Mouse (Mus musculus): Measurements from ENCODE around the gene Nucks1. TPM values are rescaled to one million over a fixed set of nuclear protein-coding genes. Genes with fewer than 3 reads are reported as not detected.

The Nucks1 gene
- polyA plus RNA-seq, 1 experiment from 2014 or later = 77.9 TPM

GRCm38 (mm10) chr1:131942621-131943590 lies 32.6 kb downstream of the Nucks1 start:
- H3K4me3 ChIP-seq (ENCODE audit: low read length) = no peak overlapping the region
- no peak overlapping the region for H3K9ac ChIP-seq (replicated peaks; ENCODE audit: low read length)
- WGBS = 26% methylated on average over 16 of the region's 16 CpGs
- no peaks in the 10 kb centered on the region for H3K36me3 ChIP-seq (ENCODE audit: insufficient read depth, low read length)
- peaks cover 17% of the 10 kb centered on the region for H3K4me1 ChIP-seq (ENCODE audit: insufficient read depth, low read length)
- ATAC-seq (ENCODE audit: low FRiP score, low TSS enrichment) = 0 out of 2 replicates have a peak, but pooled peaks have one; percentile 40
- no peaks in the 10 kb centered on the region for H3K27me3 ChIP-seq (ENCODE audit: insufficient read depth, low read length)
- no peak overlapping the region for H3K4me2 ChIP-seq (replicated peaks; ENCODE audit: low read depth, low read length)
- H3K9me3 ChIP-seq (ENCODE audit: low read length) = no peaks in the 10 kb centered on the region
- peak overlapping the region; percentile 16 for H3K27ac ChIP-seq (ENCODE audit: low read length)

GRCm38 (mm10) chr1:131945674-131946440 lies 35.5 kb downstream of the Nucks1 start:
- Histone ChIP-seq H3K9me3 (ENCODE audit: low read length) (no peaks in the 10 kb centered on the region), H3K9ac (replicated peaks; ENCODE audit: low read length) (no peak overlapping the region), H3K27ac (ENCODE audit: low read length) (no peak overlapping the region), H3K4me3 (ENCODE audit: low read length) (no peak overlapping the region), H3K36me3 (ENCODE audit: insufficient read depth, low read length) (no peaks in the 10 kb centered on the region), H3K4me2 (replicated peaks; ENCODE audit: low read depth, low read length) (no peak overlapping the region), H3K4me1 (ENCODE audit: insufficient read depth, low read length) (peaks cover 21% of the 10 kb centered on the region), H3K27me3 (ENCODE audit: insufficient read depth, low read length) (no peaks in the 10 kb centered on the region)
- ATAC-seq (ENCODE audit: low FRiP score, low TSS enrichment) = no peak
- WGBS = 46% methylated on average over 10 of the region's 10 CpGs

GRCm38 (mm10) chr1:131946462-131947215 lies 36.3 kb downstream of the Nucks1 start:
- Histone ChIP-seq H3K36me3 (ENCODE audit: insufficient read depth, low read length) (no peaks in the 10 kb centered on the region), H3K9ac (replicated peaks; ENCODE audit: low read length) (no peak overlapping the region), H3K4me1 (ENCODE audit: insufficient read depth, low read length) (peaks cover 21% of the 10 kb centered on the region), H3K27ac (ENCODE audit: low read length) (no peak overlapping the region), H3K27me3 (ENCODE audit: insufficient read depth, low read length) (no peaks in the 10 kb centered on the region), H3K4me3 (ENCODE audit: low read length) (no peak overlapping the region), H3K9me3 (ENCODE audit: low read length) (no peaks in the 10 kb centered on the region), H3K4me2 (replicated peaks; ENCODE audit: low read depth, low read length) (no peak overlapping the region)
- 80% methylated on average over 11 of the region's 11 CpGs for WGBS
- no peak for ATAC-seq (ENCODE audit: low FRiP score, low TSS enrichment)

DNA sequence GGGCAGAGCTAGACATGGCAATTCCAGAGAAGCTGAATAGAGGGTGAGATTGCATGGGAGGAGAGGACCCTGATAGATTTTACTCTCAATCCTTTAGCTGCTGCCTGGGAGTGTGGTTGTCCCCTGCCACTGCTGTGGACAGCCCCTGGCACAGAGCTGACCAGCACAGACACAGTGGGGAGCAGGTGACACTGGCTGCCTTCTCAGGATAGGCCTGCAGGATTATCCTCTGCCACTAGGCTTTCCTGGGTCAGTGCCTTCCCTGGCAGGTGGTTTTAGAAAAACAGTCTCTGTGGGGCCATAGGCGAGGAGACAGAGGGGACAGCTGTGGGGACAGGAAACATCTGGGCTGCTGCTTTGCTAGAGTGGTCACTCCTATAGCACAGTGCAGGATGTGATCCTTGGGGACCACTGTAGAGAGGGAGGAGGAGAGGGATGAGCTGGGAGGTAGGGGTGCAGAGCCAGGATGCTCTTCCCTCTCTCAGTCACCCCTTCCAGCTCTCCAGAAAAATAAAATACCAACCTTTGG lies 37.7 kb downstream of the Nucks1 start:
- WGBS = 24% methylated on average over 1 of the region's 1 CpGs
- H3K27ac ChIP-seq (ENCODE audit: low read length) = 0 out of 2 replicates have a peak overlapping the region, but pooled peaks have one; percentile 3
- no peaks in the 10 kb centered on the region for H3K36me3 ChIP-seq (ENCODE audit: insufficient read depth, low read length)
- no peaks in the 10 kb centered on the region for H3K27me3 ChIP-seq (ENCODE audit: insufficient read depth, low read length)
- H3K4me1 ChIP-seq (ENCODE audit: insufficient read depth, low read length) = peaks cover 14% of the 10 kb centered on the region
- H3K4me3 ChIP-seq (ENCODE audit: low read length) = no peak overlapping the region
- ATAC-seq (ENCODE audit: low FRiP score, low TSS enrichment) = peak; percentile 77
- no peak overlapping the region for H3K9ac ChIP-seq (replicated peaks; ENCODE audit: low read length)
- H3K9me3 ChIP-seq (ENCODE audit: low read length) = no peaks in the 10 kb centered on the region
- H3K4me2 ChIP-seq (replicated peaks; ENCODE audit: low read depth, low read length) = no peak overlapping the region

GRCm38 (mm10) chr1:131954242-131954865 lies 44.0 kb downstream of the Nucks1 start:
- H3K4me1 ChIP-seq (ENCODE audit: insufficient read depth, low read length) = no peaks in the 10 kb centered on the region
- no peak overlapping the region for H3K9ac ChIP-seq (replicated peaks; ENCODE audit: low read length)
- no peaks in the 10 kb centered on the region; the same call in 1 of the 2 replicates for H3K27me3 ChIP-seq (ENCODE audit: insufficient read depth, low read length)
- H3K4me3 ChIP-seq (ENCODE audit: low read length) = no peak overlapping the region
- no peak for ATAC-seq (ENCODE audit: low FRiP score, low TSS enrichment)
- H3K27ac ChIP-seq (ENCODE audit: low read length) = no peak overlapping the region
- WGBS = 79% methylated on average over 12 of the region's 12 CpGs
- no peak overlapping the region for H3K4me2 ChIP-seq (replicated peaks; ENCODE audit: low read depth, low read length)
- no peaks in the 10 kb centered on the region for H3K36me3 ChIP-seq (ENCODE audit: insufficient read depth, low read length)
- H3K9me3 ChIP-seq (ENCODE audit: low read length) = no peaks in the 10 kb centered on the region

GRCm38 (mm10) chr1:131955131-131955757 lies 44.9 kb downstream of the Nucks1 start:
- Histone ChIP-seq H3K9ac (replicated peaks; ENCODE audit: low read length) (no peak overlapping the region), H3K27ac (ENCODE audit: low read length) (no peak overlapping the region), H3K36me3 (ENCODE audit: insufficient read depth, low read length) (no peaks in the 10 kb centered on the region), H3K4me1 (ENCODE audit: insufficient read depth, low read length) (no peaks in the 10 kb centered on the region), H3K9me3 (ENCODE audit: low read length) (no peaks in the 10 kb centered on the region), H3K4me3 (ENCODE audit: low read length) (no peak overlapping the region), H3K4me2 (replicated peaks; ENCODE audit: low read depth, low read length) (no peak overlapping the region), H3K27me3 (ENCODE audit: insufficient read depth, low read length) (no peaks in the 10 kb centered on the region; the same call in 1 of the 2 replicates)
- WGBS = 20% methylated on average over 3 of the region's 3 CpGs
- ATAC-seq (ENCODE audit: low FRiP score, low TSS enrichment) = no peak; the same call in 1 of the 2 replicates

- Histone ChIP-seq H3K4me1 (ENCODE audit: insufficient read depth, low read length) (0 out of 2 replicates have a peak, but pooled peaks cover 3% of the 10 kb centered on the region), H3K4me2 (replicated peaks; ENCODE audit: low read depth, low read length) (no peak overlapping the region), H3K36me3 (ENCODE audit: insufficient read depth, low read length) (no peaks in the 10 kb centered on the region), H3K9ac (replicated peaks; ENCODE audit: low read length) (no peak overlapping the region), H3K27ac (ENCODE audit: low read length) (no peak overlapping the region), H3K4me3 (ENCODE audit: low read length) (no peak overlapping the region), H3K9me3 (ENCODE audit: low read length) (no peaks in the 10 kb centered on the region), H3K27me3 (ENCODE audit: insufficient read depth, low read length) (peaks cover 4% of the 10 kb centered on the region)
- ATAC-seq (ENCODE audit: low FRiP score, low TSS enrichment) = no peak
- 71% methylated on average over 5 of the region's 5 CpGs for WGBS
These were observed 47.1 kb downstream of the Nucks1 start for GRCm38 (mm10) chr1:131957416-131957815.

DNA sequence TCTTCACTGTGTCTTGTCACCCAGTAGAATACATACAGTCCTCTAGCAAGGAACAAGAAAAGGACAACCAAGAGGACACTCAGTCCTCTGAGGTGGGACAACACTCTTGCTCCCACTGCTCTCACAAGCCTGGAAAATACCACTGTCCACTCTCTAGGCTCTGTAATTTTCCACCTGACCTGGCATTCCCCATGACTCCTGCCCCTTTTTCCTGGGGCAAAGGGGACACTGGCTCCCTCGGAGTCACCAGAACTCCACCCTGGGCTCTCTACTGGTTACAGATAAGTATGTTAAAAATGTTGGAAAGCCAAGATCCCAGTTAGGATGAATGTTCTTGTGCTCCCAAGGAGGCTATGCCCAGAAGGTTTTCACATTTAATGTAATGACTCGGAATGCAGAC lies 50.7 kb downstream of the Nucks1 start:
- no peaks in the 10 kb centered on the region for H3K36me3 ChIP-seq (ENCODE audit: insufficient read depth, low read length)
- H3K9me3 ChIP-seq (ENCODE audit: low read length) = no peaks in the 10 kb centered on the region
- no peak overlapping the region for H3K4me3 ChIP-seq (ENCODE audit: low read length)
- H3K9ac ChIP-seq (replicated peaks; ENCODE audit: low read length) = no peak overlapping the region
- peaks cover 6% of the 10 kb centered on the region for H3K27me3 ChIP-seq (ENCODE audit: insufficient read depth, low read length)
- no peak overlapping the region for H3K27ac ChIP-seq (ENCODE audit: low read length)
- no peak overlapping the region for H3K4me2 ChIP-seq (replicated peaks; ENCODE audit: low read depth, low read length)
- no peak for ATAC-seq (ENCODE audit: low FRiP score, low TSS enrichment)
- WGBS = 63% methylated on average over 2 of the region's 2 CpGs
- H3K4me1 ChIP-seq (ENCODE audit: insufficient read depth, low read length) = peaks cover 20% of the 10 kb centered on the region

All from kidney, embryonic 16.5 days (tissue).